Mouse (Mus musculus): ENCODE measurements at regions not wholly inside any gene's neighbourhood (a gene's known extent, or its start where the extent isn't known, plus 50 kb on each side); places are given as distances from the start of the nearest gene placed in this dataset.

DNA sequence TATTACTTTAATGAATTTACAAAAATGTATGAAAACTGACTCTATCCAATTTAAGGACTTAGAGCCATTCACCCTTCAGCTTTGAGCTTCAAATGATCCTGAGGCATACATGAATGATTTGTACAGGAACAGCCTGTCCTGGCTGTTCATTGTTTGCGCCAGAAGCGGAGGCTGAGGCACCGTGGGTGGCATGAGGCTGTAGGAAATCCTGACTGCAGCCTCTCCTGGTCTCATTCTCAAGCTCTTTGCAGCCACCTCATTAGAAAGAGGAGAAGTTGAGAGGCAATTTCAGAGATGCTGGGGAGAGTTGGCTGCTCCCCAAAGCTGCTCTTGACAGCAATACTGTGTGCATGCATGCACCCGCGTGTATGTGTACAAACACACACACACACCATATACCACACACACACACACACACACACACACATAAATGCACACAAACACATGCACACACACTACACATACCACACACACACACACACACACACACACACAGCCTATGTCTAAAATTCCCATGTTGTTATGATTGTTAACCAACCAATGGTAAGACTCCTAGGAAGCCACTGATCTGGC is 434.9 kb upstream of the Btbd3 start:
- no peak for DNase-seq (ENCODE audit: low spot score)

DNA sequence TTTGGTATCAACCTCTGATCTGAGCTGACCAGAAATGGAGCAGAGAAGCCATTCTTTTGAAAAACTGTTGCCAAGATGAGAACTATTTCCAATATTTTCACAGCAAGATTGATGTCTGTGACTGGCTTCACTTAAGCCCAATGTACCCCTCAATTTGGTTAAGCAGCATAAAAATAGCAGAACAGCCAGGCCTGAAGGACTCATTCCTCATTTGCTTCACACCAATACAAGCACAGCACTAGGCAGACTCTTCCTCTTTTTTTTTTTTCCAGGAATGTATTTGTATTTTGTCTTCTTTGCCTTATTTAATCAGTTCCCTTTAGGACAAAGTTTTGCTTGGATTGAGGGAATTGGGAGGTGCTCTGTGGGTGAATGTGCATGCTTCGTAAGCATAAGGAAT is 441.4 kb upstream of the Btbd3 start:
- DNase-seq (ENCODE audit: low spot score): no peak

DNA sequence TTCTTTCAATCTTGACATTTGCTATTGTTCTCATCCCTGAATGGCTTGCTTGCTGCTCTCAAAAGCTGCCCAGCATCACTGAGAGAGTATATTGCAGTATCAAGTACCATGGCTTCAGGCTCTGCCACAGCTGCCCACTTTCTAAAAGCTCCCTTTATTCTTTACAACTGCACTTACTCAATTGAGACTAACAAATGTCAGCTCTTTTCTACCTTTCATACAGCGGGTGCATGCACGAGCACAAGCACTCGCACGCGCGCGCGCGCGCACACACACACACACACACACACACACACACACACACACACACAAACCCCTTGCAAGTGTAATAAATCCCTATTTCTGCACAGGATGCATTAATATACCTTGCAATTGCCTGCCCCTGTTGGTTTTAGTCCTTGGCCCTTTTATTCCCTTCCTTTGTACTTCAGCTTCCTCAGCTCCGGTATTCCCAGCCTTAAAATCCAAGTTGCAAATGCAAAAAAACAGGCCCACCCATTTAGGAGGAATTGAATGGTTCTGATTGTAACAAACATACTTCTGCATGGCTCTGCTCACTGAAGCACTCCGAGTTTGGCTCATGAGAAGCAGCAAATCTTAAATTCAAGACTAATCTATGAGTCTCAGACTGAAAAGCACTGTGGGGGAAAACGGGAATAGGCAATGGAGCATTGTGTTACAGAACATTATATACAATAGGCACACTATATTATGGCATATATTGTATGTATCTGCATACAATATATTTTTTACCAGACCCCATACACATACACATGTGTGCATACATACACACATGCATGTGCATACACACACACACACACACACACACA is 447.7 kb upstream of the Btbd3 start:
- DNase-seq (ENCODE audit: low spot score): no peak

DNA sequence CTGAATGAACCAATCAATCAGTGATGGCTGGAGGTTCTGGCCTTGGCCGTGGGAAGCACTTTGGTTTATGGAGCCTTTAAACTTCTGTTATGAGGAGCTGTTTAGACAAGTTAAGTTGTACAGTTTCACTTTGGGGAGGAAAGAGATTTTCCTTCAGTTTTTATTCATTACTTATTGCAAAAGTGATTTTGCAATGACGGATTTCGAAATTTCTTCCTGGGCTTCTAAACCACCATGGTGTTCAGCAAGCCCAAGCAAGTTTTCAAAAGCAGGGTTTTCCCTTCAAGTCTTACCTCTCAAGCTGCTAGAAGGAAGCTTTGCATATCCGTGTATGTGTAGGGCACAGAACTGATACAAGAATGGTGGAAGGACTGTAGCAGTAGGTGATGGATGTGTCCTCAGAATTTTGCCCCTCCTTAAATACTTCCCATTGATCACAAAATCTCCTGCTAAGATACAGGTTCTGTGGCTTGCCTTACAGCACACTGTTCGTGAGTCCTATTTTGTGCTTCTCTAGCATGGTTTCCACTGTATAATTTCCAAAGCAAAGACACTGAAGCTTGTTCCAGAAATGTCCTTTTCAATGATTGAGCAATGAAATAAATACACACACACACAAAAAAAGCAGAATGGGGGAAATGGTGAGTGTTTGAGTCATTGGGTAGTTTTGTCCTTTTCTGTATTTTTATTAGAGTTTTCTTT is 448.6 kb upstream of the Btbd3 start:
- peak; percentile 3 for DNase-seq (ENCODE audit: low spot score)

DNA sequence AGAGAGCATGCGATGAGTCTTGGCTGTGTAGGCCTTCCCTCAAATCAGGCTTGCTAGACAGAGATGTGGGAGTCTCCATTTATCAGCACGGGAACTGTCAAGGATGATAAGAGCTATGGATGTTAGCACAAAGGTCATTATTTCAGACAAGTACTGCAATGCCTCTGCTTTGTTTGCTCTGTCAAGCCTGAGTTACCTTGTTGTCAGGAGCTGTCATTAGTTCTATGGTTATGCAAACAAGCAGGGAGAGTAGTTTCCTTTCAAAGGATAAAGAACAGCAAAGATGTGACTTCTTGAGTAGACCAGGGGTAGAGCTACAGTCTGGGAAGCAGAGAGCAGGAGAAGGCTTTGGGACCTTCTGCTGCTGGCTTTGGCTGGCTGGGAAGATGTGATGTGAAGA is 461.5 kb upstream of the Btbd3 start:
- DNase-seq (ENCODE audit: low spot score): no peak

DNA sequence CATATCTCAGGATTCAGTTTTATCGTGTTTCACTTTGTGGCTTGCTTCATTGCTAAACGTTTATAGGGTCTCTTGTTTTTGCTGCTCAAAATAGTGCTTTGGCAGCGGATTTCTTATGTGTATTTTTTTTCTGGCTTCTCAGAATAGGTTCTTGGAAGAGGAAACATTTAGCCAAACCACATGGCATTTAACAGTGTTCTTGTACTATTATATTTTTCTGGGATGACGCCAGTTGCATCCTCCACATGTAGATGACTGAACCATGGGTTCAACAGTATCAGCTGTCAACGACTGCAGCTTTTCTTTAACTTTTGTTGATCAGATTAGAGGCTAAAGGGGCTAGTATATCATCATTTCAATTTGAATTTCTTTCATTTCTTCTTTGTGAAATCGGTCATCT is 472.3 kb upstream of the Btbd3 start:
- no peak for DNase-seq (ENCODE audit: low spot score)

- DNase-seq (ENCODE audit: low spot score): no peak
Observed at GRCm38 (mm10) chr2:137777430-137777829, 478.9 kb upstream of the Btbd3 start.

DNA sequence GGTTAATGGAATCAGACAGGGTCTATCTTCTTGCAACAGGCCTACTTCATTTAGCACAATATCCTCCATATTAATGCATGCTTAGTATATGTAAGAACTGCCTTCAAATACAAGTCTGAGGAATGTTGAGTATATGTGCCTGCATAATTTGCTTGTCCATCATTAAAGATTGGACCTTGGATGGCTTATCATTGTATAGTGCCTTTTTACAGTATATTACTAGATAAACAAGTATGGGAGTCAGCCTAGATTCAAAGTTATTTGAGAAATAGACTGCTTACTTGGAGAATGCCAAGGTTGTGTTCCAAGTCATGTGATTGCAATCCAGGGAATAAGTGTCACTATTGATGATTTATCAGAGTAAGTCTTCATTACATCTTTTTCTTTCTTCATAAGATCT is 491.6 kb upstream of the Btbd3 start:
- DNase-seq (ENCODE audit: low spot score): no peak

DNA sequence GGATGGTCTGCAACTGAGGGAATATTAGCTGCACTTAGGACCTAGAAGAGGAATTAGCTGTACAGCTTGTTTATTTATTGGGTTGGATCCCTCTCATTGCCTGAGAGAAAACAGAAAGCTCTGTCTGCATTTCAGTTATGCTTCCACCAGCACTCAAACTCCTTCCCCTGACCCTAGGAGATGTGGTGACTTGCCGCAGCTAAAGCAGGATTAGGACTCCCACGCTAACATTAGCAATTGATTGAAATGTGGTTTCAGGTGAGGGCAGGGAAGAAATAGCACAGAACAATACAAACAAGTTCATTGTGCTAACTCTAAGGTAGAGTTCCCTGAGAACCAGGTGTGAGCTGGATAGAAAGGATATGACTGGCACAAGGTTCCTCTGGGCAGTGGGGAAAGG is 496.9 kb upstream of the Btbd3 start:
- DNase-seq (ENCODE audit: low spot score): no peak

DNA sequence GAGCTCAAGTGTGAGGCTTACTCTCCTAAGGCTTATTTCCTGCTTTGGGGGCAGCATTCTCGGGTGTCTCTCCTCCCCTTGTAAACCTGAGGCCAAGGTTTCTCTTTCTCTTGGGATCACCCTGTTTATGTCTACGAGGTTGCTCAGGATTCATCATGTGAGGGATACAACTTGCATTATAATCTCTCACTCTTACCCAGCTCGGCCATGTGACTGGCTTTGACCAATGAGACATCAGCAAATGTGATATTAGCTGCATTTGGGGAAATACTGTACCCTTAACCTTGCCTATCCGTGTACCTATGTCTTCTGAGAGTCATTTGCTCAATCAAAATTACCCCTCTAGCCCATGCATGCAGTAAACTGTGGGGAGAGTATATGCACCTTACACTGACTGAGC is 498.0 kb upstream of the Btbd3 start:
- DNase-seq (ENCODE audit: low spot score): no peak

DNA sequence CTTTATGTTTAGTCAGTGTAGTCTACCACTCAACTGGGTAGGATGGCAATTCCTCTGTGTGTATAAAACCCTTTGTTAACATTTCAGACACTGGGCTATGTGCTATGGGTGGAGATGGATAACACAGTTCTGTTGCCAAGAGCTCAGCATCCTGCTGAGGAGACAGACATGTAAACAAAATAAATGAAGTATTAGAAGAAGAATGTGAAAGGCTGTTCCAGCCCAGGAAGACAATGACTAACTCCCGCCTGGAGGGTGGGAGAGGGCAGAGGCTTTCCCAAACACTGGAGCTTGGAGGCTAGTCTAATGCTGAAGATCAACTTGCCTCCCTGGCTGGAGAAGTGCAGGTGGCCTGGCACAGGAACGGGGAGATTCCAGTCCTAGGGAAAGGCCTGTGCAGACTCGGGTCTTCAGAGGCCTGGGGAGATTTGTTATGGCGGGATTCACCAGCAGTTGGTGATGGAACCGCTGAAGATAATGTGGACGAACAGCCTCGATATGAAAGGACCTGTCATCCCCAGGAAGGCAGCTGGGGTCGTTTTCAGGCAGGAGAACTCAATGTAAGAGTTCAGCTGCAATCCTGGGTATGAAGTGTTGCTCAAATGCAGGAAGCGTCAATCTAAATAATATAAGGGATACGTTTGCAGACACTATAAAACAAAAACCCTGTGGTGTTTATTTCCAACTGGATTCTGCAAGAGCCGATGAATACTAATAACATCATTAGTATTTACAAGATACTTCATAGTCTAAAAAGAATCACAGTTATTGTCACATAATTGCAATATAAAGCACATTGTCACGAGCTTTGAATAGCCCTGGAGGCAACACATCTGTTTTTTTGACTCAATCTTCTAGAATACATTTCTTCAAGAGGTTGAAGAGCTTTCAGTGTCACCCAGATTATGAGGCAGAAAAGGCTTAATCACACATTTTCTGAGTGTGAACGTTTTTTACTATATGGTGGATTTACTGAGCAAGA is 498.8 kb upstream of the Btbd3 start:
- no peak for DNase-seq (ENCODE audit: low spot score)

DNA sequence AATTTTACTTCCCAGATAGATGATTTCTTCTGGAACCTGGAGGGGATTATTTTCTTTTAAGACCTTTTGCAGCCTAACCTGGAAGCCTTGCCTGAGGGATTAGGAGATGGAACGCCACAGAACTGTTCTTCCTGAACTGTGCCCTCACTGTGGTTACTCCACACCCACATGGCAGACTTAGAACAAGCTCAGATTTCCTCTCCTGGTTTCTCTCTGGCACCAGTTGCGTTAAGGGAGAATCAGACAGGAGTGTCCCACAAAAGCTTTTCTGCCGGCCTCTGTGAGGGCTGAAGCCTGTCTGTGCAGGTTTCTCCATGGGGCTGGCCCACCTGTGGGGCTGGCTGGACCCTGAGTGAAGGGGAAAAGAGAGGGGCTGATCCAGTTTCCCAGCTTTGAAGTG is 500.1 kb upstream of the Btbd3 start:
- DNase-seq (ENCODE audit: low spot score): no peak

DNA sequence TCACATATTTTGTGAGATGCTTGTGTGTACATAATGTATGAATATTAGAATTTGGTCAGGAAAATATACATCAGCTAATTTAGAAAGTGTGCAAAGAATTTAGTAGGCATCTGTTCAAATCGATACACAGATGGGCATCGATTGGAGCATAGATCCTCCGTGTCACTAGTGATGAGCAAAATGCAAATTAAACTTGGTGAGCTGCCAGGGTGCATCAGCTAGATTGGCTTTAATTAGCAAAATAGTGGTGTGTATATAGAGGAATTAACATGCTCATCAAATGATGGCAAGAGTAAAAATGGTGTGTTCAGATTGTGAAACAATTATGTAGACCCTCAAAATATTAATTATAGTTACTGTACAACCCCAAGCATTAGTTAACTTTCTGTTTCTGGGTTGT is 501.9 kb upstream of the Btbd3 start:
- DNase-seq (ENCODE audit: low spot score): no peak

DNA sequence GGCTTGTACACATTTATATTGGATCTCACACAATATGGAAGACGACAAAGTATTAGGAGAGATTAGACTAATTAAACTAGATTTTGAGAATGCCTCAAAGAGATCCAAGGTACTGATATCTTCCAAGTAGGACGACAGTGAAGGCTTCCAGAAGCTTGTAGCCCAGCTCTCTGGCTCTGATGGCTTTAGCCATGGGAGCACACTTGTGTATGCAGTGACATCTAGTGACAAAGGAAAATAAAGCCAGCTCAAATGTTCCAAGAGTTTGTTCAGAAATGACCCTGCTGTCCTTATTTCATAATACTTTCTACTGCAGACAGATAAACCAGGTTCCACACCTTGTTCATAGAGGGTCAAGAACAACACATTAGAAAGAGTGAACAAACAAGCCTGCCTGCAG is 524.0 kb upstream of the Btbd3 start:
- no peak for DNase-seq (ENCODE audit: low spot score)

DNA sequence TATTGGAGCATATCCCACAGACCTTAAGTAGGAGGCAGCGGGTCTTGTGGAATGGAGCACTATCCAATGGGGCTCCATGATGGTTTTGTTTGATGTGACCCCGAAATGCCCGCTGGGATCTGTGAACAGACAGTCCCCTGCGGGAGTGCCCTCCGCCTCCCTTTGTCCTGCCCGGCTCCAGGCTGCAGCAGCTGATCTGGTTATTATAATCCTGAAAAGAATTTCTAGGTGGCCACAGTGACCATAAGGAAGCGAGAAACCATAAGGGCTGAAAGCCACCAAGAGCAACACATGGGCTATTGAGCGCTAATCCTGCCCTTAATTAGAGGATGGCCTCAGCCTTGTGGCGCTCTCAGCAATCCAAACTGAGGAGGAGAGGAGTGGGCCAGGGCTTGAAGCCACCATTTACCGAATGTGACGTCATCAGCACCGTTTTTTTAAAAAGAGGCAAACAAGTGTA is 525.9 kb upstream of the Btbd3 start:
- no peak for DNase-seq (ENCODE audit: low spot score)

- no peak for DNase-seq (ENCODE audit: low spot score)
Observed at GRCm38 (mm10) chr2:137729871-137730270, 526.5 kb upstream of the Btbd3 start.

DNA sequence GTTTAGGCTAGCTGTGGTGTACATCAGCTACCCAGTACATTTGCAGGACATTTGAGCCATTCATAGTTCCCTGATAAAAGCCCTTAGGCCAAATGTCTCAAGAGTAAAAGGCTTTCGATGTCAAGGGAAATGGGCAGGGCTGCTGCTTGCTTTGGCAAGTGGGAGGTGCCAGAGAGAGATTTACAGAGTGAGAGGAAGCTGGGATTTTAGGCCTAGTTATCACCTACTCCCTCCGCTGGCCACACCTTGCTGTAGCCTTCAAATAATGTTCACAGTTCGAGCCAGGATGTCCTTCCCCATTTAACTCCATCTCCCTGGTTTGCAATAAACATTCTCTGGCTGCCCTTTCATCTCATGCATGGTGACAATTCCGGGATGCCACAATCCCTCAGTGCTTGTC is 527.2 kb upstream of the Btbd3 start:
- DNase-seq (ENCODE audit: low spot score): no peak

DNA sequence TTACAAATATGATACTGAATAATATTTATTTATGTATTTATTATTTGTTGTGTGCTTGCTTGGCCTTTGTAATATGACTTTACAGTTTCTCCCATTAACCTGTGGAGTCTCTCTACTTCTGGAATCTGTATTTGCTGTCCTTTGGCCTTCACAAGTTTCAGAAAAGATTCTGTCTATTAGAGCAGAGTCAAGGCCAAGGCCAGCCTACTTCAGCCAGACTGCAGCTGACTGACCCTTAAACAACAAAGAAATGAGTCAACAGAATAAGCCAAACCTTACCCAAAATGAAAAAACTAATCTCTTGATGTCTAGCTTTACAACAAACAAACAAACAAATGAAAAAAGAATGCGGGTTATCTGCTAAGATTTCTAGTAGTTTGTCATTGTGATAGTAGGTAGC is 532.7 kb upstream of the Btbd3 start:
- no peak for DNase-seq (ENCODE audit: low spot score)

DNA sequence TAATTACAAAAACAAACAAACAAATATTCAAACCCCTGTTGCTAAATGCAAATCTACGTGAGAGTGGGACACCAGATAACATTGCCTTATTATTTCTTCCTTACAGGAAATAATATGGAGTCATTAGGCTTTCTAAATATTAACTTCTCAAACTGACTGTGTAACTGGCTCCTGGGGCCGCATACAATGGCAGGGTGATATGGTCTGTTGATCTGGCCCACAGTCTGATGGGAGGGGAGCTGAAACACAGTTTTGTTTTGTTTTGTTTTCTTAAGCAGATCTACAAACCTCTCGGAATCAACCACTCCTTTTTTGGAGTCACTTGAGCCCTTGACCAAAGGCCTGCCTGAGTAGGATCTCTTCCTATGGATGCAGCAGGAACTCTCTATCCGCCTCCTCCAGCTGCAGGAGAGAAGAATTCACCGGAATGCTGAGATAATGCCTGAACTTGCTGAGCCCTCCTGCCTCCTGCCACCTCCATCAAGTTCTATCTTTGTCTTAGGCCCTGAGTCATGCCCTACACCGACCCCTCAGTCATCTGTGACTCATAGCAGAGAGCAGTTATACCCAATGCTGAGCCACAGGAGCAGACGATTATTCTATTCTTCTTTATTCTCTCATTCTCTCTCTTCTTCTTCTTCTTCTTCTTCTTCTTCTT is 534.5 kb upstream of the Btbd3 start:
- DNase-seq (ENCODE audit: low spot score): no peak

DNA sequence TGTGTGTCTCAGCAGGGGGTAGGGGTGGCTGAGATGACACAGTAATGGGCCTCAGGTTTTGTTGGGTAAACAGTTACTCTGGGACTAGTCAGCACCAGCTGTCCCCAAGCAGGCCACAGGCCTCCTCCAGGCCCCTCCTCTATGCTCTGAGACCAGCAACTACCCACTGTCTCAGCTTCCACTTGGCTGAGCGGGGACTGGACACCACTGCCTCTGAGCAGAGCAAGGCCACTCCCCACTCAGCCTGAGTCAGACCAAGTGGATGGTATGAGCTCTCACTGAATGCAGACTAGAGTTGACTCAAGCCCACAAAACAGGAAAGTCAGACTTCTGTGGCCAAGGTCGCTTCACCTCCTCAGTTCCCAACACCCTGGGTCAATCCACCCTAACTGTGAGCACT is 540.5 kb upstream of the Btbd3 start:
- DNase-seq (ENCODE audit: low spot score): no peak

GRCm38 (mm10) chr2:137706528-137706988 is 549.8 kb upstream of the Btbd3 start:
- no peak for DNase-seq (ENCODE audit: low spot score)
